Mouse (Mus musculus) megakaryocyte progenitor cell, adult 5-6 weeks (primary cell): ENCODE measurements around the gene Lmbr1l. TPM values are rescaled to one million over a fixed set of nuclear protein-coding genes. Genes with fewer than 3 reads are reported as not detected.
A peak's percentile ranks its signal among the peaks of the same experiment; 100 is the strongest.
"Not testable (repeated sequence)": the region's sequence is repeated elsewhere in the genome, so short reads cannot be mapped to it uniquely, and the experiment has no call there.

Experiments
- ATAC-seq: replicated peaks from 2 replicates; pipeline ENCODE4 v1.8.0; 2016; ENCODE audit warnings: mild to moderate bottlenecking, moderate TSS enrichment, inconsistent platforms; ENCODE audit not compliant: poor library complexity
- total RNA-seq, 2 experiments: library from RNA; stranded (forward) in 1 of 2; stranded (reverse) in 1 of 2; fragments of 157-497, 149-512 nt in 1 of 2; fragments of 200-1000 nt in 1 of 2; gene quantifications; 2 replicates each; pipeline versions ENCODE4 v1.2.3 to v1.2.4; 2015 to 2017

Lmbr1l gene
- total RNA-seq, 2 experiments from 2014 or later, result 3.8 to 5.2 TPM

GRCm38 (mm10) chr15:98940816-98941215, 22.8 kb upstream of the Lmbr1l start:
- ATAC-seq, result no peak

- ATAC-seq, result peak; percentile 70
These were observed 16.3 kb upstream of the Lmbr1l start, which contains the start of gene Tuba1b for GRCm38 (mm10) chr15:98934217-98934839. Tuba1b (minus strand) TSS chr15:98934565.

GRCm38 (mm10) chr15:98933833-98934216, 15.8 kb upstream of the Lmbr1l start:
- ATAC-seq, result peak; percentile 63

- not testable (repeated sequence) for ATAC-seq
These were observed 15.1 kb upstream of the Lmbr1l start for GRCm38 (mm10) chr15:98933004-98933671.

- no peak for ATAC-seq
These were observed 13.0 kb upstream of the Lmbr1l start for GRCm38 (mm10) chr15:98930998-98931397.

GRCm38 (mm10) chr15:98930017-98930734, 12.1 kb upstream of the Lmbr1l start:
- ATAC-seq, result no peak

- peak; percentile 71 for ATAC-seq
These were observed 10.7 kb upstream of the Lmbr1l start for GRCm38 (mm10) chr15:98928598-98929240.

- ATAC-seq, result 0 out of 2 replicates have a peak, but pooled peaks have one; percentile 20
These were observed 9.5 kb upstream of the Lmbr1l start for GRCm38 (mm10) chr15:98927566-98927965.

- no peak for ATAC-seq
These were observed 6.7 kb upstream of the Lmbr1l start for GRCm38 (mm10) chr15:98924682-98925081.

- no peak for ATAC-seq
These were observed 5.1 kb upstream of the Lmbr1l start for GRCm38 (mm10) chr15:98923031-98923537.

GRCm38 (mm10) chr15:98922581-98922980, 4.5 kb upstream of the Lmbr1l start:
- no peak for ATAC-seq

- no peak for ATAC-seq
These were observed 3.5 kb upstream of the Lmbr1l start for GRCm38 (mm10) chr15:98921510-98921909.

GRCm38 (mm10) chr15:98918499-98918895, 466 bp upstream of the Lmbr1l start:
- not testable (repeated sequence) for ATAC-seq

- no peak for ATAC-seq
These were observed 940 bp downstream of the Lmbr1l start for GRCm38 (mm10) chr15:98917091-98917490.

- no peak for ATAC-seq
These were observed 2.0 kb downstream of the Lmbr1l start for GRCm38 (mm10) chr15:98916016-98916415.

GRCm38 (mm10) chr15:98914903-98915302, 3.1 kb downstream of the Lmbr1l start:
- ATAC-seq, result no peak

GRCm38 (mm10) chr15:98904692-98905091, 13.3 kb downstream of the Lmbr1l start:
- peak; percentile 66 for ATAC-seq

GRCm38 (mm10) chr15:98902600-98902999, 15.4 kb downstream of the Lmbr1l start:
- no peak for ATAC-seq

- no peak for ATAC-seq
These were observed 16.5 kb downstream of the Lmbr1l start for GRCm38 (mm10) chr15:98901530-98901929.

GRCm38 (mm10) chr15:98897928-98898800, 19.9 kb downstream of the Lmbr1l start, which contains the start of gene Dhh:
Dhh (minus strand) TSS chr15:98898540.
- ATAC-seq, result no peak
